Mouse (Mus musculus): ENCODE results near the gene Nkx1-2.

DNA sequence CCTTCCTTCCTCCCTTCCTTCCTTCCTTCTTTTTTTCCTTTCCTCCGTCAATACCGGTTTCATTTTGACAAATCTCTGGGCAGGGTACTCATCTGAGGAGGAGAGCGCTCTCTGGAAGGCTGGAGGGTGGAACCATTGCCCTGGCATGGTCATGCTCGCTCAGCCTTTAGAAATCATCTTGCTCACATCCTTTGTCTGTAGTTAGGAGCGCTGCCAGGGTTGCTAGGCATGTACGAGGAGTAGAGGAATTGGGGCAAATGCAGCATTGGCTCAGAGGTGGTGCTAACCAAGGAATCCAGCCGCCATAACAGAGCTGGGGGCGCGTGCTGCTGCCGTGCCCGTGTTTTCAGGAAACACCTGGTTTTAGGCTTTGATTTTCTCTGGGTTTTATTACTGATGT, 31.9 kb upstream of the Nkx1-2 start:
- TF ChIP-seq CTCF (IDR thresholded peaks at IDR 0.05; ENCODE audit: borderline replicate concordance, insufficient read depth, low read depth, low read length): no peak
- TF ChIP-seq POLR2A (IDR thresholded peaks at IDR 0.05; ENCODE audit: borderline replicate concordance, insufficient read depth, low read length): no peak
